Mouse (Mus musculus): ENCODE results near the gene Kmt2d. TPM values are rescaled to one million over a fixed set of nuclear protein-coding genes. Genes with fewer than 3 reads are reported as not detected.
"Not testable (repeated sequence)": the region's sequence is repeated elsewhere in the genome, so short reads cannot be mapped to it uniquely, and the experiment has no call there.

Gene Kmt2d
- 4.0 and 4.2 TPM in 2 replicates for polyA plus RNA-seq (2015; fragmentation: Nextera tagmentation; extraction: Ambion mirVana)

- H3K27ac ChIP-seq, result peak within 1 kb of the TSS; percentile 95
- under 1% methylated on average over 64 of the region's 94 CpGs for WGBS (ENCODE audit: insufficient replicate concordance)
- peak within 1 kb of the TSS; percentile 99 for H3K4me3 ChIP-seq (replicated peaks)
- DNase-seq (no peak), ATAC-seq (ENCODE audit: low read depth) (peak; percentile 52)
- peak within 1 kb of the TSS; percentile 99 for H3K9ac ChIP-seq
- peak within 1 kb of the TSS; percentile 86 for H3K4me2 ChIP-seq
- H3K27me3 ChIP-seq, result no peaks in the 10 kb centered on the region
- no peaks in the 10 kb centered on the region for H3K9me3 ChIP-seq (replicated peaks)
- H3K4me1 ChIP-seq (replicated peaks), result peaks cover 59% of the 10 kb centered on the region
- H3K36me3 ChIP-seq, result peaks cover 9% of the 10 kb centered on the region
Observed at GRCm38 (mm10) chr15:98871070-98871915, at the start of gene Kmt2d. Gene Kmt2d (minus strand): TSS chr15:98871204.

GRCm38 (mm10) chr15:98918499-98918895 is 47.5 kb upstream of the Kmt2d start:
- ATAC-seq (ENCODE audit: low read depth), result not testable (repeated sequence)
- WGBS (ENCODE audit: insufficient replicate concordance), result 24% methylated on average over 8 of the region's 8 CpGs

GRCm38 (mm10) chr15:98917538-98918498 is 46.8 kb upstream of the Kmt2d start, which contains the start of gene Lmbr1l:
Gene Lmbr1l (minus strand): TSS chr15:98918231.
- Histone ChIP-seq H3K4me3 (replicated peaks) (peak within 1 kb of the TSS; percentile 92), H3K4me2 (peak within 1 kb of the TSS; percentile 96), H3K9me3 (replicated peaks) (no peaks in the 10 kb centered on the region), H3K36me3 (no peaks in the 10 kb centered on the region), H3K9ac (peak within 1 kb of the TSS; percentile 81), H3K4me1 (replicated peaks) (peaks cover 29% of the 10 kb centered on the region), H3K27ac (peak within 1 kb of the TSS; percentile 88), H3K27me3 (no peaks in the 10 kb centered on the region)
- under 1% methylated on average over 82 of the region's 82 CpGs for WGBS (ENCODE audit: insufficient replicate concordance)
- DNase-seq (peak; percentile 99), ATAC-seq (ENCODE audit: low read depth) (peak; percentile 99)

More at GRCm38 (mm10) chr15:98918499-98918895, 47.5 kb upstream of the Kmt2d start:
- Histone ChIP-seq H3K4me3 (replicated peaks) (peak overlapping the region; percentile 92), H3K4me1 (replicated peaks) (peaks cover 32% of the 10 kb centered on the region), H3K4me2 (peak overlapping the region; percentile 96), H3K9ac (peak overlapping the region; percentile 64), H3K27ac (peak overlapping the region; percentile 70)
- not testable (repeated sequence) for H3K27me3 ChIP-seq; H3K9me3 ChIP-seq (replicated peaks); DNase-seq; H3K36me3 ChIP-seq

- Histone ChIP-seq H3K27me3 (no peaks in the 10 kb centered on the region), H3K9ac (peak overlapping the region; percentile 81), H3K4me2 (peak overlapping the region; percentile 96), H3K36me3 (no peaks in the 10 kb centered on the region), H3K4me3 (replicated peaks) (peak overlapping the region; percentile 92), H3K9me3 (replicated peaks) (no peaks in the 10 kb centered on the region), H3K27ac (0 out of 2 replicates have a peak overlapping the region, but pooled peaks have one; percentile 88), H3K4me1 (replicated peaks) (peaks cover 26% of the 10 kb centered on the region)
- ATAC-seq (ENCODE audit: low read depth) (no peak), DNase-seq (no peak)
- 1% methylated on average over 14 of the region's 14 CpGs for WGBS (ENCODE audit: insufficient replicate concordance)
Observed at GRCm38 (mm10) chr15:98917091-98917490, 46.1 kb upstream of the Kmt2d start.

GRCm38 (mm10) chr15:98916016-98916415 is 45.0 kb upstream of the Kmt2d start:
- H3K27me3 ChIP-seq, result no peaks in the 10 kb centered on the region
- no peak for DNase-seq
- H3K9me3 ChIP-seq (replicated peaks), result no peaks in the 10 kb centered on the region
- peaks cover 26% of the 10 kb centered on the region for H3K4me1 ChIP-seq (replicated peaks)
- peak overlapping the region; percentile 92; the same call in 1 of the 2 replicates for H3K4me3 ChIP-seq (replicated peaks)
- no peak for ATAC-seq (ENCODE audit: low read depth)
- no peak overlapping the region for H3K27ac ChIP-seq
- H3K4me2 ChIP-seq, result peak overlapping the region; percentile 96
- 85% methylated on average over 4 of the region's 4 CpGs for WGBS (ENCODE audit: insufficient replicate concordance)
- no peak overlapping the region for H3K9ac ChIP-seq
- peaks cover 5% of the 10 kb centered on the region; the same call in 1 of the 2 replicates for H3K36me3 ChIP-seq

- Histone ChIP-seq H3K4me2 (no peak overlapping the region), H3K4me1 (replicated peaks) (peaks cover 26% of the 10 kb centered on the region), H3K4me3 (replicated peaks) (no peak overlapping the region), H3K9ac (no peak overlapping the region), H3K36me3 (peaks cover 10% of the 10 kb centered on the region), H3K27me3 (no peaks in the 10 kb centered on the region), H3K9me3 (replicated peaks) (no peaks in the 10 kb centered on the region), H3K27ac (no peak overlapping the region)
- DNase-seq (no peak), ATAC-seq (ENCODE audit: low read depth) (no peak)
- WGBS (ENCODE audit: insufficient replicate concordance), result 71% methylated on average over 6 of the region's 6 CpGs
Observed at GRCm38 (mm10) chr15:98914903-98915302, 43.9 kb upstream of the Kmt2d start.

- Histone ChIP-seq H3K4me3 (replicated peaks) (no peak overlapping the region), H3K4me1 (replicated peaks) (no peaks in the 10 kb centered on the region), H3K9ac (no peak overlapping the region), H3K36me3 (0 out of 2 replicates have a peak, but pooled peaks cover 9% of the 10 kb centered on the region), H3K4me2 (no peak overlapping the region), H3K9me3 (replicated peaks) (no peaks in the 10 kb centered on the region), H3K27ac (no peak overlapping the region), H3K27me3 (peaks cover 17% of the 10 kb centered on the region)
- ATAC-seq (ENCODE audit: low read depth) (no peak), DNase-seq (peak; percentile 30)
- 30% methylated on average over 10 of the region's 10 CpGs for WGBS (ENCODE audit: insufficient replicate concordance)
Observed at GRCm38 (mm10) chr15:98904692-98905091, 33.7 kb upstream of the Kmt2d start.

- no peak overlapping the region for H3K4me2 ChIP-seq
- H3K9ac ChIP-seq, result no peak overlapping the region
- no peak overlapping the region for H3K27ac ChIP-seq
- no peaks in the 10 kb centered on the region for H3K9me3 ChIP-seq (replicated peaks)
- ATAC-seq (ENCODE audit: low read depth), result no peak
- no peak for DNase-seq
- no peak overlapping the region for H3K4me3 ChIP-seq (replicated peaks)
- no peaks in the 10 kb centered on the region for H3K36me3 ChIP-seq
- 89% methylated on average over 2 of the region's 2 CpGs for WGBS (ENCODE audit: insufficient replicate concordance)
- H3K4me1 ChIP-seq (replicated peaks), result peaks cover 10% of the 10 kb centered on the region
- peaks cover 38% of the 10 kb centered on the region for H3K27me3 ChIP-seq
Observed at GRCm38 (mm10) chr15:98902600-98902999, 31.6 kb upstream of the Kmt2d start.

GRCm38 (mm10) chr15:98901530-98901929 is 30.5 kb upstream of the Kmt2d start:
- WGBS (ENCODE audit: insufficient replicate concordance), result 43% methylated on average over 1 of the region's 1 CpGs
- ATAC-seq (ENCODE audit: low read depth) (no peak), DNase-seq (no peak)
- H3K4me1 ChIP-seq (replicated peaks), result peaks cover 21% of the 10 kb centered on the region
- no peaks in the 10 kb centered on the region for H3K36me3 ChIP-seq
- no peak overlapping the region for H3K9ac ChIP-seq
- H3K27me3 ChIP-seq, result peaks cover 48% of the 10 kb centered on the region
- no peak overlapping the region for H3K27ac ChIP-seq
- no peaks in the 10 kb centered on the region for H3K9me3 ChIP-seq (replicated peaks)
- H3K4me2 ChIP-seq, result no peak overlapping the region
- no peak overlapping the region for H3K4me3 ChIP-seq (replicated peaks)

- H3K27me3 ChIP-seq, result peaks cover 82% of the 10 kb centered on the region
- peak within 1 kb of the TSS; percentile 16; the same call in 1 of the 2 replicates for H3K4me3 ChIP-seq (replicated peaks)
- peak within 1 kb of the TSS; percentile 38 for H3K4me2 ChIP-seq
- H3K9ac ChIP-seq, result no peak within 1 kb of the TSS
- H3K9me3 ChIP-seq (replicated peaks), result no peaks in the 10 kb centered on the region
- no peaks in the 10 kb centered on the region for H3K36me3 ChIP-seq
- no peak within 1 kb of the TSS for H3K27ac ChIP-seq
- WGBS (ENCODE audit: insufficient replicate concordance), result 2% methylated on average over 41 of the region's 41 CpGs
- ATAC-seq (ENCODE audit: low read depth) (no peak), DNase-seq (no peak)
- H3K4me1 ChIP-seq (replicated peaks), result peaks cover 55% of the 10 kb centered on the region
Observed at GRCm38 (mm10) chr15:98897928-98898800, 27.2 kb upstream of the Kmt2d start, which contains the start of gene Dhh. Gene Dhh (minus strand): TSS chr15:98898540.
